In the genomic region with DNA sequence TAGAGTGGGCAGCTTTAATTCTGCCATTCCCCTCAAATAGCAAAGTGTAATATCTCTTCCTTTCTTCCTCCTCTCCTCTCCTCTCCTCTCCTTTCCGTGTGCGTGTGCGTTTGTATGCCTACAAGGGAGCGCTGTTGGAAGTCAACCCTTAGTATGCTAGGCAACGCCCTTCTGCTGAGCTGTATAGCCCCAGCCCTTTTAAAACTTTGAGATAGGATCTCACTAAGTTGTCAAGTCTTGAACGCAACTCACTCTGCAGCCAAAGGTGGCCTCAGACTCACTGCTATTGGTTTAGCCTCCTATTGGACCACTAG, we compare ENCODE assay signal across 8 mouse cellular contexts. TPM values are rescaled to one million over a fixed set of nuclear protein-coding genes. Genes with fewer than 3 reads are reported as not detected.
DNase-seq lines count a peak whose midpoint lies in the region; ATAC-seq and TF ChIP-seq lines count a peak whose summit lies in the region.

No protein-coding gene starts in this region.

- intact Hi-C loops in left cerebral cortex, postnatal 14 days (cut with DNase I), result no loop called here
- intact Hi-C loops in left cerebral cortex, postnatal 25 days (cut with DNase I), result loop anchor here (5.0 to 10.0 kb wide), 3 partner anchors 93 to 355 kb away; a partner anchor contains a TSS

- no peaks in the 10 kb centered on the region for H3K27me3 ChIP-seq in lung, embryonic 14.5 days (ENCODE audit: insufficient read depth, low read length)
- H3K27me3 ChIP-seq in intestine, embryonic 14.5 days (replicated peaks; ENCODE audit: control insufficient read depth, insufficient read depth, low read length), result no peaks in the 10 kb centered on the region

- H3K4me3 ChIP-seq in lung, embryonic 14.5 days (ENCODE audit: low read depth, low read length), result peak overlapping the region; percentile 76
- peak overlapping the region; percentile 99 for H3K4me3 ChIP-seq in intestine, embryonic 14.5 days (ENCODE audit: low read depth, low read length)

- peak; percentile 24 for DNase-seq in lung, embryonic 14.5 days
- no peak for DNase-seq in lung, adult 18-20 months
- DNase-seq in c-Kit-positive CD71-positive TER-119-positive erythroid progenitor cells, embryonic 14.5 days (ENCODE audit: low spot score), result peak; percentile 47
- DNase-seq in intestine, embryonic 14.5 days (ENCODE audit: low spot score), result no peak
- DNase-seq in naive thymus-derived CD4-positive, alpha-beta T cell, adult 2 months (ENCODE audit: low read depth), result peak; percentile 33
- no peak for DNase-seq in left cerebral cortex, postnatal 14 days (ENCODE audit: low spot score in 2 of 2)
- no peak for DNase-seq in gastrocnemius, adult 8-10 months (ENCODE audit: low spot score in 2 of 2)
- DNase-seq in left cerebral cortex, postnatal 25 days (ENCODE audit: low spot score in 2 of 2), result no peak

- H3K36me3 ChIP-seq in lung, embryonic 14.5 days (ENCODE audit: insufficient read depth), result peaks cover 16% of the 10 kb centered on the region
- H3K36me3 ChIP-seq in intestine, embryonic 14.5 days (ENCODE audit: control insufficient read depth, insufficient read depth, low read length), result peaks cover 22% of the 10 kb centered on the region

- H3K27ac ChIP-seq in lung, embryonic 14.5 days (ENCODE audit: low read depth), result no peak overlapping the region
- no peak overlapping the region for H3K27ac ChIP-seq in intestine, embryonic 14.5 days (ENCODE audit: low read depth)

- peak overlapping the region; percentile 97 for H3K9ac ChIP-seq in lung, embryonic 14.5 days
- H3K9ac ChIP-seq in intestine, embryonic 14.5 days (ENCODE audit: low read length), result peak overlapping the region; percentile 92

- H3K4me2 ChIP-seq in lung, embryonic 14.5 days, result peak overlapping the region; percentile 84
- peak overlapping the region; percentile 94 for H3K4me2 ChIP-seq in intestine, embryonic 14.5 days (ENCODE audit: low read length)

- ATAC-seq in lung, embryonic 14.5 days (ENCODE audit: insufficient read depth), result no peak
- 0 out of 2 replicates have a peak, but pooled peaks have one; percentile 6 for ATAC-seq in intestine, embryonic 14.5 days (replicated peaks; ENCODE audit: low FRiP score, low TSS enrichment, low read depth)

- peaks cover 5% of the 10 kb centered on the region; the same call in 1 of the 2 replicates for H3K4me1 ChIP-seq in lung, embryonic 14.5 days (ENCODE audit: insufficient read depth)
- peaks cover 14% of the 10 kb centered on the region for H3K4me1 ChIP-seq in intestine, embryonic 14.5 days (replicated peaks; ENCODE audit: control insufficient read depth, insufficient read depth, low read length)

- no peak for TF ChIP-seq CTCF in lung, embryonic 14.5 days (IDR thresholded peaks at IDR 0.05; ENCODE audit: low read depth)

- H3K9me3 ChIP-seq in lung, embryonic 14.5 days (ENCODE audit: low read depth, low read length), result no peaks in the 10 kb centered on the region
- no peaks in the 10 kb centered on the region for H3K9me3 ChIP-seq in intestine, embryonic 14.5 days (ENCODE audit: control insufficient read depth, low read length)

- 7% methylated on average over 6 of the region's 6 CpGs for WGBS in lung, embryonic 14.5 days
- WGBS in intestine, embryonic 14.5 days, result 17% methylated on average over 6 of the region's 6 CpGs

RNA-seq across cellular contexts. Expression of a gene that starts 1.6 kb away (rescaled TPM):
- polyA plus RNA-seq in lung, embryonic 14.5 days (2014; fragmentation: Nextera tagmentation; extraction: Ambion mirVana), result 193 and 206 TPM in 2 replicates
- 175 and 181 TPM in 2 replicates for polyA plus RNA-seq in intestine, embryonic 14.5 days (2014; fragmentation: Nextera tagmentation; extraction: Ambion mirVana)
- 100 to 1,000 TPM; 114 to 119 TPM for total RNA-seq in left cerebral cortex, postnatal 14 days (2021)
- total RNA-seq in gastrocnemius, adult 8-10 months (2022), result 100 to 1,000 TPM in 1 of 4 experiments, 10 to 100 TPM in 3; 90.0 to 100 (median 98.2) TPM
- 100 to 1,000 TPM; 125 to 129 TPM for total RNA-seq in left cerebral cortex, postnatal 25 days (2021)

RNA-seq across cellular contexts. Expression of a gene that starts 47.5 kb away (rescaled TPM):
- not detected in 2 replicates for polyA plus RNA-seq in lung, embryonic 14.5 days (2014; fragmentation: Nextera tagmentation; extraction: Ambion mirVana)
- 0.51 and 0.62 TPM in 2 replicates for polyA plus RNA-seq in intestine, embryonic 14.5 days (2014; fragmentation: Nextera tagmentation; extraction: Ambion mirVana)
- total RNA-seq in left cerebral cortex, postnatal 14 days (2021), result not detected
- total RNA-seq in gastrocnemius, adult 8-10 months (2022), result not detected
- not detected for total RNA-seq in left cerebral cortex, postnatal 25 days (2021)

Comparison
In these comparisons a context has a peak if more than half of its experiments do, and no peak if none do; other contexts are left out.
1. DNase-seq: peak in lung, embryonic 14.5 days (single experiment), c-Kit-positive CD71-positive TER-119-positive erythroid progenitor cells, embryonic 14.5 days (single experiment) and naive thymus-derived CD4-positive, alpha-beta T cell, adult 2 months (single experiment); none in lung, adult 18-20 months (0 of 2), intestine, embryonic 14.5 days (single experiment), left cerebral cortex, postnatal 14 days (0 of 2), gastrocnemius, adult 8-10 months (0 of 2) and left cerebral cortex, postnatal 25 days (0 of 2).